Mouse (Mus musculus): ENCODE data around the gene Msantd1. TPM values are rescaled to one million over a fixed set of nuclear protein-coding genes. Genes with fewer than 3 reads are reported as not detected.
A peak's percentile ranks its signal among the peaks of the same experiment; 100 is the strongest.

The Msantd1 gene
- polyA plus RNA-seq, 1 experiment from 2014 or later, result 2.2 TPM

GRCm38 (mm10) chr5:34954508-34954907 is 46.7 kb downstream of the Msantd1 start:
- Histone ChIP-seq H3K9me3 (replicated peaks) (peaks cover 5% of the 10 kb centered on the region; the same call in 1 of the 2 replicates), H3K27ac (no peak overlapping the region), H3K4me3 (no peak overlapping the region), H3K4me1 (peaks cover 70% of the 10 kb centered on the region), H3K9ac (no peak overlapping the region), H3K4me2 (peak overlapping the region; percentile 7; the same call in 1 of the 2 replicates), H3K36me3 (ENCODE audit: poor library complexity, severe bottlenecking) (peaks cover 33% of the 10 kb centered on the region), H3K27me3 (no peaks in the 10 kb centered on the region)
- 80% methylated on average over 6 of the region's 6 CpGs for WGBS
- no peak for ATAC-seq

DNA sequence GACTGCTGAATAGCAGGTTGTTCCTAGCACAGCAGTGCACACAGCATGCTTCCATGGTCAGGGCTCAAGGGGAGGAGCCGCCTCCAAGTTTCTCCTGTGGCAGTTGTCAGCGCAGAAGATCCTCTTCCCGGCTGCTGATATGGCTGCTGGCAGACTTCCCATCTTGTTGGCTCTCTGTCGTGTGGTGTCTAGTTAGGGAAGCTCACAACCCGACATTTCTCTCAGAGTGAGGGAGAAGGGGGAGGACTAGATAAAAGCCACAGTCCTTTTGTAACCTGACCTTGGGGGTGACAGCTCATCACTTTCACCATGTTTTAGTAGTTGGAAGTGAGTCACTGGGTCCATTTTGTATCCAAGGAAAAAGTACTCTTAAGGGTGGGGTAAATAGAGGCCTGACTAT is 47.8 kb downstream of the Msantd1 start:
- Histone ChIP-seq H3K4me1 (peaks cover 63% of the 10 kb centered on the region), H3K4me2 (no peak overlapping the region), H3K27me3 (no peaks in the 10 kb centered on the region), H3K4me3 (no peak overlapping the region), H3K9me3 (replicated peaks) (peaks cover 5% of the 10 kb centered on the region; the same call in 1 of the 2 replicates), H3K27ac (no peak overlapping the region), H3K36me3 (ENCODE audit: poor library complexity, severe bottlenecking) (peaks cover 33% of the 10 kb centered on the region), H3K9ac (no peak overlapping the region)
- 71% methylated on average over 5 of the region's 5 CpGs for WGBS
- ATAC-seq, result no peak

DNA sequence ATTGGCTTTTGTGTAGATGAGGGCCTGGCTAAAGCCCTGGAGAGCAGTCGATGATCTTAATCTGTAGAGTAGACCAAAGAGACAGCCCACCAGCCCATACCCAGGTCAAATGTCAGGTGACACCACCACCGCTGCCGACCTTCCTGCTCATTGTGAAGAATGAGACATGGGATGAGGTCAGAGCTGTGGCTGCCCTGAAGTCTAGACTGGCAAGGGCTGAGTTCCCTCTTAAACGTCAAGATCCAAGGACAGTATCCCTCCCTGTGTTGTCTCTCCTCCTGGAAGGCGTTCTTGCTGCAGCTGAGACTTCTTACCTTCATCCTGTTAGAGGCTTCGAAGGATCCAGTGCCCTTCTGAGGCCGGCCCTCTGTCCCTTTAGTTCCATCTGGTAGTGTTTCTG is 48.3 kb downstream of the Msantd1 start:
- ATAC-seq, result no peak
- Histone ChIP-seq H3K4me2 (no peak overlapping the region), H3K9ac (no peak overlapping the region), H3K4me3 (no peak overlapping the region), H3K9me3 (replicated peaks) (peaks cover 5% of the 10 kb centered on the region; the same call in 1 of the 2 replicates), H3K27me3 (no peaks in the 10 kb centered on the region), H3K36me3 (ENCODE audit: poor library complexity, severe bottlenecking) (peaks cover 33% of the 10 kb centered on the region), H3K4me1 (peaks cover 58% of the 10 kb centered on the region), H3K27ac (no peak overlapping the region)
- 89% methylated on average over 7 of the region's 7 CpGs for WGBS

DNA sequence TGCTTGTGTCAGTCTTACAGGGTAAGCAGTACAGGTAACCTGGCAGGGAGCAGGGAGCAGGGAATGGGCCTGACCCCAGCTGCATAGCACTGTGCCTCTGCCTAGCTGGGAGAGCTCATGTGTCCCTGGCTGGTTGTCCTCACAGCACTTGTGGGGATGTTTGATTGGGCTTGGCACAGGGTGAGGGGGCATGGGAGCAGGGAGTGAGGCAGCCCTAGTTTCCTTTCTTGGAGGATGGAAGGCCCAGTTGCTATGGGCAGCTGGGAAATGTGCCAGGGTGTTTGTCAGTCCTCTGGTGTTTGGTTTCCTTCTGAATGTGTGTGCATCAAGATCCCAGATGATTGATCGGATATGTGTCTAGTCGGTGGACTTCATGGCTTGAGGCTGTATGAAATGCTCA is 49.2 kb downstream of the Msantd1 start:
- Histone ChIP-seq H3K4me2 (no peak overlapping the region), H3K4me3 (no peak overlapping the region), H3K36me3 (ENCODE audit: poor library complexity, severe bottlenecking) (peaks cover 26% of the 10 kb centered on the region), H3K4me1 (peaks cover 54% of the 10 kb centered on the region), H3K27ac (peak overlapping the region; percentile 14; the same call in 1 of the 2 replicates), H3K9me3 (replicated peaks) (peaks cover 5% of the 10 kb centered on the region; the same call in 1 of the 2 replicates), H3K27me3 (no peaks in the 10 kb centered on the region), H3K9ac (no peak overlapping the region)
- peak; percentile 30; the same call in 1 of the 2 replicates for ATAC-seq
- 72% methylated on average over 2 of the region's 2 CpGs for WGBS

DNA sequence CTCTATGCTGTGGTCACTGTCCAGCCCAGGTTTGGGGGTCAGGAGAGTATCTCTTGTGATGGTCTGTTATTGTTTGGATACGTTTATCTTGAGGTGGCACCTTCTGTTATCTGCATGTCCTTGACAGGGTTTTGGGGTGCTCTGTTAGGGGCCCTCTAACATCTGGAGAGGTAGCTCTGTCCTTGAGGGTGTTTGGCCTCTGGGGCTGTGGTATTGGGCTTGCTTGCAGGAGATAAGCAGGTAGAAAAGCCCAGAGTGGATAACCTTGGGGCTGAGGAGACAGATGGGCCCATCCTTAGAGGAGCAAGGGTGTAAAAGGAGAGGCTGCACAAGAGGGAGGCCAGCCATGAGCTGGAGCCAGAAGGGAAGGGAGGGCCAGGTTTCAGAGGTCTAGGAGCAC is 52.2 kb downstream of the Msantd1 start:
- ATAC-seq, result no peak

DNA sequence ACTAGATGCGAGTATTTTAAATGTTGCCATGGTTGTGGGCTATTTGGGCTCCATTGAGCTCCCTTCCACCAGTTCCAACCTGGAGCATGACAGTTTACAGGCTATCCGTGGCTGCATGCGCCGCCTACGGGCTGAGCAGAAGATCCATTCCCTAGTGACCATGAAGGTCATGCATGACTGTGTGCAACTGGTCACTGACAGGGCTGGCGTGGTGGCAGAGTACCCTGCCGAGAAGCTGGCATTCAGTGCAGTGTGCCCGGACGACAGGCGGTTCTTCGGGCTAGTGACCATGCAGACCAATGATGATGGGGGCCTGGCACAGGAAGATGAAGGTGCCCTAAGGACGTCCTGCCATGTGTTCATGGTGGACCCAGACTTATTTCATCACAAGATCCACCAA is 57.7 kb downstream of the Msantd1 start:
- Histone ChIP-seq H3K4me2 (no peak overlapping the region), H3K9me3 (replicated peaks) (no peaks in the 10 kb centered on the region), H3K4me3 (no peak overlapping the region), H3K4me1 (peaks cover 10% of the 10 kb centered on the region; the same call in 1 of the 2 replicates), H3K9ac (no peak overlapping the region), H3K27ac (no peak overlapping the region), H3K27me3 (no peaks in the 10 kb centered on the region), H3K36me3 (ENCODE audit: poor library complexity, severe bottlenecking) (peaks cover 44% of the 10 kb centered on the region)
- no peak for ATAC-seq
- WGBS, result 96% methylated on average over 12 of the region's 12 CpGs

More for the DNA sequence above, 52.2 kb downstream of the Msantd1 start:
- Histone ChIP-seq H3K4me3 (no peak overlapping the region), H3K4me2 (no peak overlapping the region), H3K4me1 (peaks cover 42% of the 10 kb centered on the region), H3K9me3 (replicated peaks) (no peaks in the 10 kb centered on the region), H3K27me3 (no peaks in the 10 kb centered on the region), H3K27ac (no peak overlapping the region), H3K9ac (no peak overlapping the region), H3K36me3 (ENCODE audit: poor library complexity, severe bottlenecking) (peaks cover 21% of the 10 kb centered on the region)
- 90% methylated on average over 1 of the region's 1 CpGs for WGBS

- no peak overlapping the region for H3K27ac ChIP-seq
- peaks cover 5% of the 10 kb centered on the region; the same call in 1 of the 2 replicates for H3K4me1 ChIP-seq
- ATAC-seq, result no peak
- no peak overlapping the region for H3K4me2 ChIP-seq
- H3K36me3 ChIP-seq (ENCODE audit: poor library complexity, severe bottlenecking), result peaks cover 69% of the 10 kb centered on the region
- no peak overlapping the region for H3K9ac ChIP-seq
- 84% methylated on average over 5 of the region's 5 CpGs for WGBS
- no peak overlapping the region for H3K4me3 ChIP-seq
- H3K9me3 ChIP-seq (replicated peaks), result no peaks in the 10 kb centered on the region
- H3K27me3 ChIP-seq, result no peaks in the 10 kb centered on the region
These were observed 60.6 kb downstream of the Msantd1 start for GRCm38 (mm10) chr5:34968386-34968785.

- H3K4me2 ChIP-seq, result no peak overlapping the region
- no peak for ATAC-seq
- no peak overlapping the region for H3K4me3 ChIP-seq
- H3K9ac ChIP-seq, result no peak overlapping the region
- 93% methylated on average over 3 of the region's 3 CpGs for WGBS
- H3K4me1 ChIP-seq, result peaks cover 5% of the 10 kb centered on the region; the same call in 1 of the 2 replicates
- no peaks in the 10 kb centered on the region for H3K27me3 ChIP-seq
- no peaks in the 10 kb centered on the region for H3K9me3 ChIP-seq (replicated peaks)
- peaks cover 79% of the 10 kb centered on the region for H3K36me3 ChIP-seq (ENCODE audit: poor library complexity, severe bottlenecking)
- H3K27ac ChIP-seq, result no peak overlapping the region
These were observed 64.7 kb downstream of the Msantd1 start for GRCm38 (mm10) chr5:34972471-34972870.

Other genes with a start within 250 kb of the Msantd1 start
- 23.3 and 24.6 TPM in 2 replicates for gene Nop14, start 247.9 kb upstream of the Msantd1 start, polyA plus RNA-seq (2015; fragmentation: Nextera tagmentation; extraction: Ambion mirVana)
- gene Grk4, start 247.6 kb upstream of the Msantd1 start, polyA plus RNA-seq (2015; fragmentation: Nextera tagmentation; extraction: Ambion mirVana), result 1.0 and 1.3 TPM in 2 replicates
- 13.1 and 16.4 TPM in 2 replicates for gene Htt, start 146.3 kb upstream of the Msantd1 start, polyA plus RNA-seq (2015; fragmentation: Nextera tagmentation; extraction: Ambion mirVana)
- 64.7 and 71.2 TPM in 2 replicates for gene Rgs12, start 41.4 kb downstream of the Msantd1 start, polyA plus RNA-seq (2015; fragmentation: Nextera tagmentation; extraction: Ambion mirVana)
- 0.57 and 0.72 TPM in 2 replicates for gene Hgfac, start 133.5 kb downstream of the Msantd1 start, polyA plus RNA-seq (2015; fragmentation: Nextera tagmentation; extraction: Ambion mirVana)
- 1.9 and 2.6 TPM in 2 replicates for gene Dok7, start 148.8 kb downstream of the Msantd1 start, polyA plus RNA-seq (2015; fragmentation: Nextera tagmentation; extraction: Ambion mirVana)
- 95.2 and 104 TPM in 2 replicates for gene Lrpap1, start 197.8 kb downstream of the Msantd1 start, polyA plus RNA-seq (2015; fragmentation: Nextera tagmentation; extraction: Ambion mirVana)